Mouse (Mus musculus) layer of hippocampus, postnatal 25 days (tissue): ENCODE measurements around the gene Acbd7. TPM values are rescaled to one million over a fixed set of nuclear protein-coding genes. Genes with fewer than 3 reads are reported as not detected.

Experiments
- DNase-seq, 2 experiments: peaks; one replicate each; pipeline ENCODE4 v3.0.0; 2022; ENCODE audit warnings: mixed read lengths in 2 of 2, low spot score in 1 of 2; ENCODE audit errors: extremely low spot score in 1 of 2
- total RNA-seq, 2 experiments: library from RNA; stranded (reverse); gene quantifications; 2 replicates each; pipeline ENCODE4 v1.2.3; 2021

Gene Acbd7
- 1 to 10 TPM; 1.5 to 2.3 TPM for total RNA-seq

- DNase-seq: peak; percentile 31 to 54
These were observed at the start of gene Acbd7 for GRCm38 (mm10) chr2:3335611-3336301. TSS of gene Acbd7 (plus strand) at chr2:3336168.

GRCm38 (mm10) chr2:3286243-3286642, 49.7 kb upstream of the Acbd7 start:
- no peak for DNase-seq

GRCm38 (mm10) chr2:3289581-3289980, 46.4 kb upstream of the Acbd7 start:
- no peak for DNase-seq

GRCm38 (mm10) chr2:3292170-3292569, 43.8 kb upstream of the Acbd7 start:
- DNase-seq: no peak

GRCm38 (mm10) chr2:3295826-3296225, 40.1 kb upstream of the Acbd7 start:
- no peak for DNase-seq

GRCm38 (mm10) chr2:3305426-3306025, 30.4 kb upstream of the Acbd7 start:
- no peak for DNase-seq

- no peak for DNase-seq
These were observed 12.8 kb upstream of the Acbd7 start for GRCm38 (mm10) chr2:3323132-3323531.

GRCm38 (mm10) chr2:3324381-3325130, 11.4 kb upstream of the Acbd7 start:
- DNase-seq: no peak

GRCm38 (mm10) chr2:3326547-3326946, 9.4 kb upstream of the Acbd7 start:
- no peak for DNase-seq

GRCm38 (mm10) chr2:3327351-3327750, 8.6 kb upstream of the Acbd7 start:
- peak in 1 of 2 experiments; percentile 46 for DNase-seq

GRCm38 (mm10) chr2:3331071-3331703, 4.8 kb upstream of the Acbd7 start:
- DNase-seq: no peak

GRCm38 (mm10) chr2:3332056-3332455, 3.9 kb upstream of the Acbd7 start:
- DNase-seq: no peak

GRCm38 (mm10) chr2:3332484-3333242, 3.3 kb upstream of the Acbd7 start, which contains the start of gene Rpp38:
TSS of gene Rpp38 (minus strand) at chr2:3332643.
- peak; percentile 94 to 95 for DNase-seq

GRCm38 (mm10) chr2:3333761-3334160, 2.2 kb upstream of the Acbd7 start:
- no peak for DNase-seq

- DNase-seq: no peak
These were observed 12.5 kb downstream of the Acbd7 start for GRCm38 (mm10) chr2:3348422-3348821.

- no peak for DNase-seq
These were observed 13.0 kb downstream of the Acbd7 start for GRCm38 (mm10) chr2:3348919-3349318.

GRCm38 (mm10) chr2:3353160-3353559, 17.2 kb downstream of the Acbd7 start:
- no peak for DNase-seq

GRCm38 (mm10) chr2:3355793-3356192, 19.8 kb downstream of the Acbd7 start:
- no peak for DNase-seq

GRCm38 (mm10) chr2:3356311-3356710, 20.3 kb downstream of the Acbd7 start:
- DNase-seq: no peak

- no peak for DNase-seq
These were observed 21.9 kb downstream of the Acbd7 start for GRCm38 (mm10) chr2:3357887-3358286.
